Mouse (Mus musculus) hindbrain, embryonic 14.5 days (tissue): Measurements from ENCODE around the gene Parp3. TPM values are rescaled to one million over a fixed set of nuclear protein-coding genes. Genes with fewer than 3 reads are reported as not detected.

Experiments used
- ATAC-seq: fragments of 200-750 bp; cut with Nextera tagmentation; 2 replicates; pipeline ENCODE4 v1.8.0; 2017; ENCODE audit warnings: moderate number of reproducible peaks, mild to moderate bottlenecking, moderate TSS enrichment, moderate library complexity; ENCODE audit not compliant: low FRiP score
- DNase-seq: peaks from one replicate; pipeline ENCODE4 v3.0.0-alpha.2; 2015; ENCODE audit warnings: low spot score
- H3K27ac ChIP-seq: fragments of 300-500 bp; sonication (generic); 2 replicates; pipeline ENCODE4 v1.5.1; 2014; ENCODE audit warnings: mild to moderate bottlenecking, moderate library complexity
- H3K27me3 ChIP-seq: fragments of 300-500 bp; sonication (generic); 2 replicates; pipeline ENCODE4 v1.6.1; 2014; ENCODE audit warnings: mild to moderate bottlenecking, low read length, mixed read lengths; ENCODE audit not compliant: control insufficient read depth, insufficient read depth
- H3K36me3 ChIP-seq: fragments of 300-500 bp; sonication (generic); replicated peaks from 2 replicates; pipeline ENCODE4 v1.6.1; 2014; ENCODE audit not compliant: control insufficient read depth, insufficient read depth
- H3K4me1 ChIP-seq: fragments of 300-500 bp; sonication (generic); replicated peaks from 2 replicates; pipeline ENCODE4 v1.6.1; 2014; ENCODE audit warnings: antibody characterized with exemption, low read length, mixed read lengths; ENCODE audit not compliant: control insufficient read depth, insufficient read depth
- H3K4me2 ChIP-seq: fragments of 300-500 bp; sonication (generic); replicated peaks from 2 replicates; pipeline ENCODE4 v1.6.1; 2014; ENCODE audit warnings: mild to moderate bottlenecking, moderate library complexity
- H3K4me3 ChIP-seq: fragments of 300-500 bp; sonication (generic); replicated peaks from 2 replicates; pipeline ENCODE4 v1.5.1; 2014; ENCODE audit warnings: mild to moderate bottlenecking, low read length
- H3K9ac ChIP-seq: fragments of 300-500 bp; sonication (generic); 2 replicates; pipeline ENCODE4 v1.6.1; 2014
- H3K9me3 ChIP-seq: fragments of 300-500 bp; sonication (generic); 2 replicates; pipeline ENCODE4 v1.6.1; 2016; ENCODE audit warnings: low read length; ENCODE audit not compliant: control insufficient read depth
- WGBS: fragments of 180-500 bp; shearing (Covaris S2); extraction: QIAGEN DNeasy Blood & Tissue Kit; methylation state at CpG from one replicate; pipeline ENCODE4 v1.1.7; 2014; 5-methylcytosine and 5-hydroxymethylcytosine counted together
- polyA plus RNA-seq: library from polyadenylated mRNA; unstranded; fragments of >200 nt; fragmentation: Nextera tagmentation; extraction: Ambion mirVana; gene quantifications from 2 replicates; pipeline ENCODE4 v1.2.1, GENCODE M21; 2014

Gene Parp3
- polyA plus RNA-seq, 1 experiment from 2014 or later, result 0.52 TPM

DNA sequence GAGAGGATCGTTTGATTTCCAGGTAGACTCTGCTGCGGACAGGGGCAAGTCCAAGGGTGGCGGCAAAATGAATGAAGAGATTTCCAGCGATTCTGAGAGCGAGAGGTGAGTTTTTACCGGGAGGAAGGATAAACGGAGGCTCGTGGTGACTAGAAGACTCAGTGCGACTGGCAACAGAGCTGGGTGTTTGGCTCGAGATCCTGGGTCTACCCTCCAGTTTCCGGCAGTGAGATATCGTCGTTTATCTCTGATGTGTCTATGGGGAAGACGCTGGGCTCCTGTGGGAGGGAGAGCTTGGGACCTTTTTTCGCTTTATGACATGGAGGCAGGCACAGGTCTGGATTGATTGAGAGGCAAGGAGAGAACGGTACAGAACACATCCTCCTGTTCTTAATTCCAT lies 900 bp upstream of the Parp3 start:
- WGBS, result 6% methylated on average over 16 of the region's 16 CpGs
- Histone ChIP-seq H3K36me3 (peaks cover 14% of the 10 kb centered on the region), H3K27ac (no peak overlapping the region), H3K27me3 (no peaks in the 10 kb centered on the region), H3K9ac (peak overlapping the region; percentile 68), H3K4me1 (peaks cover 12% of the 10 kb centered on the region), H3K9me3 (no peaks in the 10 kb centered on the region), H3K4me3 (peak overlapping the region; percentile 73), H3K4me2 (peak overlapping the region; percentile 89)
- DNase-seq (no peak), ATAC-seq (no peak)

GRCm38 (mm10) chr9:106476002-106476923 lies 486 bp downstream of the Parp3 start:
- Histone ChIP-seq H3K4me3 (no peak overlapping the region), H3K36me3 (peaks cover 9% of the 10 kb centered on the region; the same call in 1 of the 2 replicates), H3K27me3 (peaks cover 2% of the 10 kb centered on the region; the same call in 1 of the 2 replicates), H3K4me2 (peak overlapping the region; percentile 28), H3K9ac (no peak overlapping the region), H3K27ac (no peak overlapping the region), H3K9me3 (no peaks in the 10 kb centered on the region), H3K4me1 (peaks cover 12% of the 10 kb centered on the region)
- WGBS, result 38% methylated on average over 16 of the region's 16 CpGs
- ATAC-seq (no peak), DNase-seq (no peak)

DNA sequence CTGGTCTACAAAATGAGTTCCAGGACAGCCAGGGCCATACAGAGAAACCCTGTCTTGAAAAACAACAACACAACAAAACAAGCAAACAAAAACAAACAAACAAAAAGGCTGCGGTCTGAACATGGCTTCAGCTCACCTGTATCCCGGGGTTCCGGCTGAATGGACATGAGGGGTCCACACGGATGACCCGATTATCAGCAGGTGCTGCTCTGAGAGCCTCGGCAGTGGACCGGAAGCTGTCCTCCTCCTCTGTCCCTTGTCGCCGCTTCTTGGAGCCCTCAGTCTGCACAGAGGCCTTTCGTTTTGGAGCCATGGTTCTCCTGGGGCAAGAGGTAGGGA lies 1.1 kb downstream of the Parp3 start, which contains the start of gene Rrp9:
Gene Rrp9 (plus strand): TSS at position 301 of the 339 bp plus-strand sequence.
- H3K9ac ChIP-seq, result 0 out of 2 replicates have a peak within 1 kb of the TSS, but pooled peaks have one; percentile 31
- no peak within 1 kb of the TSS for H3K4me3 ChIP-seq
- no peak within 1 kb of the TSS for H3K27ac ChIP-seq

GRCm38 (mm10) chr9:106475046-106475445 lies 1.7 kb downstream of the Parp3 start:
- Histone ChIP-seq H3K9ac (0 out of 2 replicates have a peak overlapping the region, but pooled peaks have one; percentile 31), H3K27ac (no peak overlapping the region), H3K4me1 (peaks cover 12% of the 10 kb centered on the region), H3K4me3 (no peak overlapping the region), H3K9me3 (no peaks in the 10 kb centered on the region), H3K4me2 (no peak overlapping the region), H3K36me3 (no peaks in the 10 kb centered on the region), H3K27me3 (peaks cover 3% of the 10 kb centered on the region; the same call in 1 of the 2 replicates)
- WGBS, result 68% methylated on average over 7 of the region's 7 CpGs
- ATAC-seq (no peak), DNase-seq (no peak)

More for the DNA sequence above, 1.1 kb downstream of the Parp3 start, which contains the start of gene Rrp9:
- peaks cover 4% of the 10 kb centered on the region; the same call in 1 of the 2 replicates for H3K36me3 ChIP-seq
- 85% methylated on average over 10 of the region's 10 CpGs for WGBS
- no peak for DNase-seq
- no peak for ATAC-seq
- peaks cover 3% of the 10 kb centered on the region; the same call in 1 of the 2 replicates for H3K27me3 ChIP-seq
- peak within 1 kb of the TSS; percentile 28 for H3K4me2 ChIP-seq
- no peaks in the 10 kb centered on the region for H3K9me3 ChIP-seq
- H3K4me1 ChIP-seq, result peaks cover 12% of the 10 kb centered on the region

- no peaks in the 10 kb centered on the region for H3K36me3 ChIP-seq
- DNase-seq, result peak; percentile 44
- H3K9me3 ChIP-seq, result no peaks in the 10 kb centered on the region
- no peak for ATAC-seq
- H3K9ac ChIP-seq, result 0 out of 2 replicates have a peak overlapping the region, but pooled peaks have one; percentile 31
- H3K4me1 ChIP-seq, result peaks cover 12% of the 10 kb centered on the region
- 7% methylated on average over 6 of the region's 6 CpGs for WGBS
- peaks cover 3% of the 10 kb centered on the region; the same call in 1 of the 2 replicates for H3K27me3 ChIP-seq
- H3K27ac ChIP-seq, result no peak overlapping the region
- H3K4me2 ChIP-seq, result no peak overlapping the region
- no peak overlapping the region for H3K4me3 ChIP-seq
Observed at GRCm38 (mm10) chr9:106474456-106474855, 2.3 kb downstream of the Parp3 start.

- no peak overlapping the region for H3K4me2 ChIP-seq
Observed at GRCm38 (mm10) chr9:106473753-106474105, 3.0 kb downstream of the Parp3 start.

DNA sequence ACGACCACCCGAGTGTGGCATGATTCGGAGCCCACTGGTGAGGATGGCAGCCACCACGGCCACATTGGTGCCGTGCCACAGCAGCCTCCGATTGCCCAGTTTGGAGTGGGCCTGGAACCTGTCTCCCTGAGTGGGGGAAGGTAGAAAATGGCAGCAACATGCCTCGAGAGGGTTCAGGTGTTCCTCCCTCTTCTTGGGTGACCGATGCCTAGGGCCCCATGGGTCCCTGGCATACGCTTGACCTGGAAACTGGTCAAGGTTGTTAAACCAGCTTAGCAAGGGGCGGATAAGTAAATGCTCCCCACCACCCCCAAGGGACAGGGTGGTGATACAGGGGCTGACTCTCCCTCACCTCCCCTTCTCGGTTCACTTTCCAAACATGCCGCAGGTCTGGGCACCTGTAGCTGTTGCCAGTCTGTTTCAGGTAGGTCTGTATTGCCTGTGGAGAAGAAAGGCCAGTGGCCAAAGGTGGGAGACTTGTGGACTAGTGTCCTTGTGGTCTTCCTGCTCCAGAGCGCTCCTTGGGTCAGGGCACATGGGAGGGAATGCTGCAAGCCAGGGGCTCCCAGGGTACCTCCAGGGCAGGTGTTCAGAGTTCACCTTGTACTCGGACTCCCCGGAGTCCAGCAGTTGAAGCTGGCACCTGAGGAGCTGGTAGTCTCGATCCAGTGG lies 3.5 kb downstream of the Parp3 start:
- H3K9ac ChIP-seq, result no peak overlapping the region
- DNase-seq, result no peak

More at GRCm38 (mm10) chr9:106473753-106474105, 3.0 kb downstream of the Parp3 start:
- no peak for ATAC-seq
- H3K27me3 ChIP-seq, result peaks cover 3% of the 10 kb centered on the region; the same call in 1 of the 2 replicates
- no peaks in the 10 kb centered on the region for H3K9me3 ChIP-seq
- 81% methylated on average over 5 of the region's 5 CpGs for WGBS
- no peak for DNase-seq
- no peak overlapping the region for H3K27ac ChIP-seq
- peaks cover 12% of the 10 kb centered on the region for H3K4me1 ChIP-seq
- H3K4me3 ChIP-seq, result no peak overlapping the region
- no peaks in the 10 kb centered on the region for H3K36me3 ChIP-seq
- no peak overlapping the region for H3K9ac ChIP-seq

GRCm38 (mm10) chr9:106472321-106472720 lies 4.4 kb downstream of the Parp3 start:
- 77% methylated on average over 4 of the region's 4 CpGs for WGBS
- Histone ChIP-seq H3K36me3 (no peaks in the 10 kb centered on the region), H3K4me2 (no peak overlapping the region), H3K9ac (no peak overlapping the region), H3K4me1 (no peaks in the 10 kb centered on the region), H3K27me3 (peaks cover 3% of the 10 kb centered on the region; the same call in 1 of the 2 replicates), H3K27ac (no peak overlapping the region), H3K4me3 (no peak overlapping the region), H3K9me3 (no peaks in the 10 kb centered on the region)
- ATAC-seq (no peak), DNase-seq (no peak)

More for the DNA sequence above, 3.5 kb downstream of the Parp3 start:
- Histone ChIP-seq H3K36me3 (no peaks in the 10 kb centered on the region), H3K4me3 (no peak overlapping the region), H3K4me1 (peaks cover 7% of the 10 kb centered on the region), H3K9me3 (no peaks in the 10 kb centered on the region), H3K4me2 (no peak overlapping the region), H3K27ac (no peak overlapping the region), H3K27me3 (peaks cover 3% of the 10 kb centered on the region; the same call in 1 of the 2 replicates)
- ATAC-seq, result no peak
- WGBS, result 87% methylated on average over 16 of the region's 16 CpGs

DNA sequence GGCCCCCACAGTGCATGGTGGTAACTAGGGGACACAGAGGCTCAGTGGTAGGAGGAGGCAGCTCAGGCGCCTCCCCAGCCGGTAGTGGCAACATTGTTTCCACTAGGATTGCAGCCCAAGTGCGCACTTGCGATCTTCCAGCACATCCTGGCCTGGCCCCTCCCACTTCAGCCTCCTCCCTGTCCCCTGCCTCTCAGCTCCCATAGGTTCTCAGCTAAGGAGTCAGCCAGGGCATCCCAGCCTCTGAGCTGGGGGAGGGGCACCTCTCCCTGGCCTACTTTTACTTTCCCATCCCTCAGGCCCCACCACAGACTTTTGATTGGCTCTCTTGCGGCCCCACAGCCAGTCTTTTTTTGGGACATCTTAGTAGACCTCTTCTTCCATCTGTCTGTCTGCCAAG lies 4.9 kb downstream of the Parp3 start:
- no peak for ATAC-seq
- H3K9ac ChIP-seq, result no peak overlapping the region
- no peaks in the 10 kb centered on the region for H3K9me3 ChIP-seq
- H3K36me3 ChIP-seq, result no peaks in the 10 kb centered on the region
- H3K4me2 ChIP-seq, result no peak overlapping the region
- H3K27ac ChIP-seq, result no peak overlapping the region
- H3K4me1 ChIP-seq, result no peaks in the 10 kb centered on the region
- 6% methylated on average over 5 of the region's 5 CpGs for WGBS
- no peak overlapping the region for H3K4me3 ChIP-seq
- no peak for DNase-seq
- peaks cover 3% of the 10 kb centered on the region; the same call in 1 of the 2 replicates for H3K27me3 ChIP-seq
